Mouse (Mus musculus) myocyte (in vitro differentiated cells): ENCODE data around the gene Rbfox1. TPM values are rescaled to one million over a fixed set of nuclear protein-coding genes. Genes with fewer than 3 reads are reported as not detected.

ENCODE experiments used
- H3K27me3 ChIP-seq: one replicate; pipeline ENCODE4 v1.6.1; 2011; ENCODE audit not compliant: control insufficient read depth, insufficient read depth, insufficient read length
- H3K36me3 ChIP-seq: one replicate; pipeline ENCODE4 v1.6.1; 2011; ENCODE audit not compliant: control insufficient read depth, insufficient read depth
- H3K4me2 ChIP-seq: one replicate; pipeline ENCODE4 v1.6.1; 2011; ENCODE audit warnings: low read depth, control low read depth
- H3K4me3 ChIP-seq: one replicate; pipeline ENCODE4 v1.5.1; 2011; ENCODE audit warnings: mild to moderate bottlenecking, control low read depth, moderate library complexity
- H3K79me2 ChIP-seq: one replicate; pipeline ENCODE4 v1.6.1; 2011; ENCODE audit not compliant: control insufficient read depth, insufficient read depth
- H3ac ChIP-seq: one replicate; pipeline ENCODE4 v1.6.1; 2011; ENCODE audit not compliant: control insufficient read depth, insufficient read length
- CEBPB ChIP-seq: IDR thresholded peaks from 2 replicates; pipeline ENCODE4 v1.6.1; 2011; ENCODE audit warnings: mild to moderate bottlenecking, moderate library complexity; ENCODE audit not compliant: poor library complexity, insufficient read depth, severe bottlenecking
- E2F4 ChIP-seq: IDR thresholded peaks from one replicate; pipeline ENCODE4 v1.6.1; 2011; ENCODE audit warnings: mild to moderate bottlenecking, control low read depth, moderate library complexity; ENCODE audit not compliant: insufficient read depth
- MAX ChIP-seq: IDR thresholded peaks from one replicate; pipeline ENCODE4 v1.6.1; 2011; ENCODE audit warnings: low read depth, mild to moderate bottlenecking, control low read depth
- MYOD1 ChIP-seq, 3 experiments: IDR thresholded peaks; one replicate each; pipeline ENCODE4 v1.6.1; 2011; ENCODE audit warnings: control low read depth in 2 of 3, low read depth in 2 of 3, mild to moderate bottlenecking in 2 of 3, moderate library complexity in 1 of 3; ENCODE audit not compliant: insufficient read length in 2 of 3, control insufficient read depth in 1 of 3
- MYOG ChIP-seq, 3 experiments: IDR thresholded peaks; one replicate each; pipeline ENCODE4 v1.6.1; 2011; ENCODE audit warnings: control low read depth in 2 of 3, low read depth in 2 of 3, mild to moderate bottlenecking in 2 of 3; ENCODE audit not compliant: insufficient read length in 2 of 3, control insufficient read depth in 1 of 3, insufficient read depth in 1 of 3
- POLR2A ChIP-seq: IDR thresholded peaks from one replicate; pipeline ENCODE4 v1.6.1; 2011; ENCODE audit warnings: low read depth, mild to moderate bottlenecking, control low read depth, moderate library complexity; ENCODE audit not compliant: insufficient read length
- POLR2AphosphoS2 ChIP-seq: IDR thresholded peaks from one replicate; pipeline ENCODE4 v1.6.1; 2011; ENCODE audit warnings: low read depth, control low read depth; ENCODE audit not compliant: insufficient read length
- REST ChIP-seq: IDR thresholded peaks from one replicate; pipeline ENCODE4 v1.6.1; 2011; ENCODE audit warnings: mild to moderate bottlenecking, control low read depth, moderate library complexity; ENCODE audit not compliant: insufficient read depth, insufficient read length
- SRF ChIP-seq: IDR thresholded peaks from one replicate; pipeline ENCODE4 v1.6.1; 2011; ENCODE audit warnings: low read depth; ENCODE audit not compliant: control insufficient read depth, insufficient read length
- TCF12 ChIP-seq: IDR thresholded peaks from one replicate; pipeline ENCODE4 v1.6.1; 2011; ENCODE audit warnings: mild to moderate bottlenecking, control low read depth; ENCODE audit not compliant: poor library complexity, insufficient read depth, severe bottlenecking
- TCF3 ChIP-seq: IDR thresholded peaks from one replicate; pipeline ENCODE4 v1.6.1; 2011; ENCODE audit warnings: low read depth, control low read depth; ENCODE audit not compliant: insufficient read length
- USF1 ChIP-seq: IDR thresholded peaks from one replicate; pipeline ENCODE4 v1.6.1; 2011; ENCODE audit warnings: low read depth, mild to moderate bottlenecking, control low read depth, moderate library complexity
- polyA plus RNA-seq: library from polyadenylated mRNA; unstranded; fragments of >200 nt; fragmentation: generic; extraction: Trizol; gene quantifications from one replicate; pipeline ENCODE4 v1.2.1, GENCODE M21; 2012; ENCODE audit warnings: missing spikeins

Gene Rbfox1
- polyA plus RNA-seq, 1 experiment = 8.3 TPM

- no peak overlapping the region for H3ac ChIP-seq
- no peak overlapping the region for H3K4me2 ChIP-seq
- no peaks in the 10 kb centered on the region for H3K79me2 ChIP-seq
- H3K36me3 ChIP-seq = no peaks in the 10 kb centered on the region
- H3K4me3 ChIP-seq = no peak overlapping the region
- TF ChIP-seq SRF (no peak), TCF12 (no peak), POLR2AphosphoS2 (no peak), E2F4 (no peak), USF1 (no peak), TCF3 (no peak), MAX (no peak), MYOG (IDR thresholded peaks at IDR 0.05; ENCODE audit: control insufficient read depth in 1 of 3, insufficient read depth in 1 of 3, insufficient read length in 2 of 3, low read depth in 2 of 3) (no peak), POLR2A (no peak), MYOD1 (IDR thresholded peaks at IDR 0.05; ENCODE audit: control insufficient read depth in 1 of 3, insufficient read length in 2 of 3, low read depth in 2 of 3) (no peak), CEBPB (no peak), REST (no peak)
- no peaks in the 10 kb centered on the region for H3K27me3 ChIP-seq
Observed at GRCm38 (mm10) chr16:6382712-6383111, 497.6 kb downstream of the Rbfox1 start.

GRCm38 (mm10) chr16:6390278-6390930 lies 505.2 kb downstream of the Rbfox1 start:
- H3K79me2 ChIP-seq = no peaks in the 10 kb centered on the region
- no peaks in the 10 kb centered on the region for H3K27me3 ChIP-seq
- no peak overlapping the region for H3ac ChIP-seq
- H3K4me3 ChIP-seq = no peak overlapping the region
- no peak overlapping the region for H3K4me2 ChIP-seq
- TF ChIP-seq CEBPB (no peak), MAX (no peak), POLR2A (no peak), USF1 (no peak), REST (no peak), SRF (no peak), TCF3 (no peak), E2F4 (no peak), TCF12 (no peak), MYOG (IDR thresholded peaks at IDR 0.05; ENCODE audit: control insufficient read depth in 1 of 3, insufficient read depth in 1 of 3, insufficient read length in 2 of 3, low read depth in 2 of 3) (no peak), POLR2AphosphoS2 (no peak)
- no peaks in the 10 kb centered on the region for H3K36me3 ChIP-seq

GRCm38 (mm10) chr16:6396676-6397409 lies 511.7 kb downstream of the Rbfox1 start:
- no peaks in the 10 kb centered on the region for H3K36me3 ChIP-seq
- no peak overlapping the region for H3K4me2 ChIP-seq
- H3K79me2 ChIP-seq = no peaks in the 10 kb centered on the region
- H3ac ChIP-seq = no peak overlapping the region
- TF ChIP-seq SRF (no peak), TCF12 (no peak), TCF3 (no peak), POLR2A (no peak)
- no peaks in the 10 kb centered on the region for H3K27me3 ChIP-seq
- H3K4me3 ChIP-seq = no peak overlapping the region

- TF ChIP-seq TCF3 = no peak
- TF ChIP-seq MYOD1 (IDR thresholded peaks at IDR 0.05; ENCODE audit: control insufficient read depth in 1 of 3, insufficient read length in 2 of 3, low read depth in 2 of 3) = no peak
- no peak for TF ChIP-seq POLR2A
- no peak for TF ChIP-seq MAX
- no peak overlapping the region for H3K4me2 ChIP-seq
- H3K36me3 ChIP-seq = no peaks in the 10 kb centered on the region
- H3K4me3 ChIP-seq = no peak overlapping the region
- H3ac ChIP-seq = no peak overlapping the region
- H3K27me3 ChIP-seq = no peaks in the 10 kb centered on the region
- no peaks in the 10 kb centered on the region for H3K79me2 ChIP-seq
Observed at GRCm38 (mm10) chr16:6397635-6398034, 512.5 kb downstream of the Rbfox1 start.

- Histone ChIP-seq H3K4me2 (no peak overlapping the region), H3K27me3 (no peaks in the 10 kb centered on the region), H3ac (no peak overlapping the region), H3K79me2 (no peaks in the 10 kb centered on the region), H3K36me3 (no peaks in the 10 kb centered on the region), H3K4me3 (no peak overlapping the region)
- TF ChIP-seq USF1 (no peak), POLR2A (no peak), SRF (no peak), REST (no peak), TCF12 (no peak), POLR2AphosphoS2 (no peak), E2F4 (no peak), MYOG (IDR thresholded peaks at IDR 0.05; ENCODE audit: control insufficient read depth in 1 of 3, insufficient read depth in 1 of 3, insufficient read length in 2 of 3, low read depth in 2 of 3) (no peak), TCF3 (no peak), CEBPB (no peak), MAX (no peak), MYOD1 (IDR thresholded peaks at IDR 0.05; ENCODE audit: control insufficient read depth in 1 of 3, insufficient read length in 2 of 3, low read depth in 2 of 3) (no peak)
Observed at GRCm38 (mm10) chr16:6402816-6403215, 517.7 kb downstream of the Rbfox1 start.
